Mouse (Mus musculus) forebrain, embryonic 14.5 days (tissue): ENCODE measurements at regions not wholly inside any gene's neighbourhood (a gene's known extent, or its start where the extent isn't known, plus 50 kb on each side); places are given as distances from the start of the nearest gene placed in this dataset.
"Not testable (repeated sequence)": the region's sequence is repeated elsewhere in the genome, so short reads cannot be mapped to it uniquely, and the experiment has no call there.

Experiments
- ATAC-seq: fragments of 200-750 bp; cut with Nextera tagmentation; 2 replicates; pipeline ENCODE4 v1.8.0; 2017; ENCODE audit warnings: mild to moderate bottlenecking, moderate library complexity
- DNase-seq: peaks from one replicate; pipeline ENCODE4 v3.0.0-alpha.2; 2015; ENCODE audit warnings: low spot score
- H3K27ac ChIP-seq: fragments of 300-500 bp; sonication (generic); 2 replicates; pipeline ENCODE4 v1.5.1; 2014; ENCODE audit warnings: low read depth, mild to moderate bottlenecking, control low read depth, low read length, moderate library complexity
- H3K27me3 ChIP-seq: fragments of 300-500 bp; sonication (generic); replicated peaks from 2 replicates; pipeline ENCODE4 v1.6.1; 2014; ENCODE audit warnings: low read length, control low read depth, mixed read lengths; ENCODE audit not compliant: control insufficient read depth, insufficient read depth
- H3K36me3 ChIP-seq: fragments of 300-500 bp; sonication (generic); 2 replicates; pipeline ENCODE4 v1.6.1; 2014; ENCODE audit warnings: low read length, control low read depth; ENCODE audit not compliant: control insufficient read depth, insufficient read depth
- H3K4me1 ChIP-seq: fragments of 300-500 bp; sonication (generic); 2 replicates; pipeline ENCODE4 v1.6.1; 2014; ENCODE audit warnings: antibody characterized with exemption, low read length, control low read depth; ENCODE audit not compliant: control insufficient read depth, insufficient read depth
- H3K4me2 ChIP-seq: fragments of 300-500 bp; sonication (generic); 2 replicates; pipeline ENCODE4 v1.6.1; 2014; ENCODE audit warnings: mild to moderate bottlenecking, control low read depth, low read length
- H3K4me3 ChIP-seq: fragments of 300-500 bp; sonication (generic); 2 replicates; pipeline ENCODE4 v1.5.1; 2014; ENCODE audit warnings: low read depth, low read length, control low read depth
- H3K9ac ChIP-seq: fragments of 300-500 bp; sonication (generic); 2 replicates; pipeline ENCODE4 v1.6.1; 2014; ENCODE audit warnings: mild to moderate bottlenecking, low read length, control low read depth, moderate library complexity
- H3K9me3 ChIP-seq: fragments of 300-500 bp; sonication (generic); replicated peaks from 2 replicates; pipeline ENCODE4 v1.6.1; 2016; ENCODE audit warnings: low read length, control low read depth, mixed read lengths; ENCODE audit not compliant: control insufficient read depth
- WGBS: fragments of 180-500 bp; shearing (Covaris S2); extraction: QIAGEN DNeasy Blood & Tissue Kit; methylation state at CpG from one replicate; pipeline ENCODE4 v1.1.7; 2014; 5-methylcytosine and 5-hydroxymethylcytosine counted together

- H3K36me3 ChIP-seq, ATAC-seq, H3K4me1 ChIP-seq, DNase-seq, H3K4me3 ChIP-seq, H3K27ac ChIP-seq, H3K4me2 ChIP-seq, H3K9ac ChIP-seq, H3K27me3 ChIP-seq, H3K9me3 ChIP-seq: not testable (repeated sequence)
- WGBS, result 99% methylated on average over 10 of the region's 22 CpGs
Measured at GRCm38 (mm10) chr8:89924697-89925096, 423.4 kb downstream of the Tox3 start.

GRCm38 (mm10) chr8:89914076-89914475, 434.1 kb downstream of the Tox3 start:
- ATAC-seq (no peak), DNase-seq (peak; percentile 32)
- Histone ChIP-seq H3K4me3 (no peak overlapping the region), H3K36me3 (no peaks in the 10 kb centered on the region), H3K27ac (no peak overlapping the region), H3K27me3 (no peaks in the 10 kb centered on the region), H3K9ac (no peak overlapping the region), H3K4me2 (no peak overlapping the region), H3K9me3 (peaks cover 4% of the 10 kb centered on the region; the same call in 1 of the 2 replicates), H3K4me1 (no peaks in the 10 kb centered on the region)
- 89% methylated on average over 6 of the region's 6 CpGs for WGBS

GRCm38 (mm10) chr8:89906200-89906599, 441.9 kb downstream of the Tox3 start:
- H3K4me3 ChIP-seq, result no peak overlapping the region
- no peaks in the 10 kb centered on the region for H3K36me3 ChIP-seq
- WGBS, result 69% methylated on average over 6 of the region's 6 CpGs
- no peak overlapping the region for H3K4me2 ChIP-seq
- H3K27ac ChIP-seq, result no peak overlapping the region
- DNase-seq (no peak), ATAC-seq (no peak)
- H3K4me1 ChIP-seq, result 0 out of 2 replicates have a peak, but pooled peaks cover 2% of the 10 kb centered on the region
- no peak overlapping the region for H3K9ac ChIP-seq
- no peaks in the 10 kb centered on the region for H3K9me3 ChIP-seq
- H3K27me3 ChIP-seq, result no peaks in the 10 kb centered on the region

- no peak overlapping the region for H3K4me3 ChIP-seq
- no peaks in the 10 kb centered on the region for H3K36me3 ChIP-seq
- H3K27me3 ChIP-seq, result no peaks in the 10 kb centered on the region
- no peak overlapping the region for H3K27ac ChIP-seq
- no peak overlapping the region for H3K9ac ChIP-seq
- WGBS, result 47% methylated on average over 3 of the region's 3 CpGs
- ATAC-seq (no peak), DNase-seq (no peak)
- 0 out of 2 replicates have a peak, but pooled peaks cover 2% of the 10 kb centered on the region for H3K4me1 ChIP-seq
- no peaks in the 10 kb centered on the region for H3K9me3 ChIP-seq
- H3K4me2 ChIP-seq, result no peak overlapping the region
Measured at GRCm38 (mm10) chr8:89905588-89905987, 442.6 kb downstream of the Tox3 start.

- no peak overlapping the region for H3K4me3 ChIP-seq
- 0 out of 2 replicates have a peak, but pooled peaks cover 4% of the 10 kb centered on the region for H3K9me3 ChIP-seq
- DNase-seq (no peak), ATAC-seq (no peak)
- WGBS, result 80% methylated on average over 1 of the region's 1 CpGs
- H3K27ac ChIP-seq, result no peak overlapping the region
- no peak overlapping the region for H3K9ac ChIP-seq
- no peak overlapping the region for H3K4me2 ChIP-seq
- no peaks in the 10 kb centered on the region for H3K36me3 ChIP-seq
- H3K27me3 ChIP-seq, result no peaks in the 10 kb centered on the region
- 0 out of 2 replicates have a peak, but pooled peaks cover 2% of the 10 kb centered on the region for H3K4me1 ChIP-seq
Measured at GRCm38 (mm10) chr8:89903346-89903745, 444.8 kb downstream of the Tox3 start.

- no peaks in the 10 kb centered on the region for H3K27me3 ChIP-seq
- peak; percentile 26; the same call in 1 of the 2 replicates for ATAC-seq
- no peak overlapping the region for H3K4me2 ChIP-seq
- peaks cover 9% of the 10 kb centered on the region for H3K4me1 ChIP-seq
- WGBS, result 39% methylated on average over 5 of the region's 5 CpGs
- no peak overlapping the region for H3K27ac ChIP-seq
- H3K36me3 ChIP-seq, result no peaks in the 10 kb centered on the region
- DNase-seq, result peak; percentile 64
- no peaks in the 10 kb centered on the region for H3K9me3 ChIP-seq
- no peak overlapping the region for H3K9ac ChIP-seq
- H3K4me3 ChIP-seq, result no peak overlapping the region
Measured at GRCm38 (mm10) chr8:89872768-89873167, 475.4 kb downstream of the Tox3 start.

GRCm38 (mm10) chr8:89871966-89872365, 476.2 kb downstream of the Tox3 start:
- H3K9ac ChIP-seq, result no peak overlapping the region
- no peaks in the 10 kb centered on the region for H3K36me3 ChIP-seq
- no peak for ATAC-seq
- no peak overlapping the region for H3K4me2 ChIP-seq
- H3K4me3 ChIP-seq, result no peak overlapping the region
- peaks cover 9% of the 10 kb centered on the region for H3K4me1 ChIP-seq
- H3K9me3 ChIP-seq, result no peaks in the 10 kb centered on the region
- H3K27ac ChIP-seq, result no peak overlapping the region
- no peak for DNase-seq
- H3K27me3 ChIP-seq, result no peaks in the 10 kb centered on the region
- WGBS, result 81% methylated on average over 5 of the region's 5 CpGs

GRCm38 (mm10) chr8:89859813-89860212, 488.3 kb downstream of the Tox3 start:
- no peaks in the 10 kb centered on the region for H3K9me3 ChIP-seq
- H3K27me3 ChIP-seq, result no peaks in the 10 kb centered on the region
- no peak overlapping the region for H3K4me3 ChIP-seq
- no peak overlapping the region for H3K9ac ChIP-seq
- no peak overlapping the region for H3K27ac ChIP-seq
- 75% methylated on average over 3 of the region's 3 CpGs for WGBS
- H3K4me2 ChIP-seq, result no peak overlapping the region
- H3K36me3 ChIP-seq, result no peaks in the 10 kb centered on the region
- peak; percentile 46 for DNase-seq
- peaks cover 3% of the 10 kb centered on the region; the same call in 1 of the 2 replicates for H3K4me1 ChIP-seq
- ATAC-seq, result no peak

- H3K9ac ChIP-seq, result no peak overlapping the region
- peaks cover 3% of the 10 kb centered on the region; the same call in 1 of the 2 replicates for H3K4me1 ChIP-seq
- WGBS, result 49% methylated on average over 7 of the region's 7 CpGs
- no peaks in the 10 kb centered on the region for H3K9me3 ChIP-seq
- H3K4me3 ChIP-seq, result no peak overlapping the region
- ATAC-seq, result no peak
- no peak overlapping the region for H3K4me2 ChIP-seq
- no peaks in the 10 kb centered on the region for H3K36me3 ChIP-seq
- peak; percentile 45 for DNase-seq
- no peak overlapping the region for H3K27ac ChIP-seq
- no peaks in the 10 kb centered on the region for H3K27me3 ChIP-seq
Measured at GRCm38 (mm10) chr8:89858706-89859385, 489.3 kb downstream of the Tox3 start.
